Mouse (Mus musculus): ENCODE data around the gene Olfr301. TPM values are rescaled to one million over a fixed set of nuclear protein-coding genes. Genes with fewer than 3 reads are reported as not detected.

The Olfr301 gene
- total RNA-seq (2021): not detected

GRCm38 (mm10) chr7:86403546-86403945 is at the start of gene Olfr301:
Olfr301 (plus strand) TSS chr7:86403846.
- DNase-seq: no peak

GRCm38 (mm10) chr7:86366828-86367227 is 36.8 kb upstream of the Olfr301 start, which contains the start of gene Olfr305:
Olfr305 (minus strand) TSS chr7:86366928.
- DNase-seq: no peak

GRCm38 (mm10) chr7:86385769-86386168 is 17.9 kb upstream of the Olfr301 start:
- no peak for DNase-seq

GRCm38 (mm10) chr7:86386558-86386957 is 17.1 kb upstream of the Olfr301 start, which contains the start of gene Olfr304:
Olfr304 (minus strand) TSS chr7:86386658.
- DNase-seq: no peak

DNA sequence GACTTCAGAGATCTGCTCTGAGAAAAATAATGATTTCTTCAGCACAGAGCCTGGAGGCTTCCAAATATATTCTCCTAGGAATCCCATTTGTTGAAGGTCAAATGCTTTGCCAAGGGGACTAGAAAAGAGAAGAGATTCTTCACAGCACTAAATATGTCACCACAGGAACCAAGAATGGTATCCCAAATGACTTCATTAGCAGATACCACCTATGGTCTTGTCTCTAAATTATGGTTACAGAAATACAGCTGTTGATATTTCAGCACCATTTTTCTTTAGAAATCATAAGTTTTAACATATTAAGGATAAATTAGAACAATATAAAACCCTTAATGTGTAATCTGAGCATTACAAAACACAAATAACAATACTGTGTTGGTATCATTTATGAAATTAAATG is 6.0 kb upstream of the Olfr301 start, which contains the start of gene Olfr303:
TSS of gene Olfr303 (minus strand) at position 101 of the 400 bp plus-strand sequence.
- no peak for DNase-seq

- DNase-seq: no peak
These were observed 56.0 kb downstream of the Olfr301 start, which contains the start of gene Olfr299 for GRCm38 (mm10) chr7:86459621-86460020. Olfr299 (plus strand) TSS chr7:86459921.

Other genes with a start within 250 kb of the Olfr301 start
- not detected for gene Vmn2r75, start 232.1 kb upstream of the Olfr301 start, total RNA-seq (2021)
- not detected for gene Vmn2r76, start 157.5 kb upstream of the Olfr301 start, total RNA-seq (2021)
- not detected for gene Olfr310, start 126.7 kb upstream of the Olfr301 start, total RNA-seq (2021)
- gene Olfr309, start 90.1 kb upstream of the Olfr301 start, total RNA-seq (2021): not detected
- gene Olfr308, start 78.2 kb upstream of the Olfr301 start, total RNA-seq (2021): not detected
- gene Olfr307, start 66.3 kb upstream of the Olfr301 start, total RNA-seq (2021): not detected
- not detected for gene Olfr305, start 36.9 kb upstream of the Olfr301 start, total RNA-seq (2021)
- gene Olfr304, start 17.2 kb upstream of the Olfr301 start, total RNA-seq (2021): not detected
- not detected for gene Olfr303, start 6.1 kb upstream of the Olfr301 start, total RNA-seq (2021)
- gene Olfr299, start 56.1 kb downstream of the Olfr301 start, total RNA-seq (2021): not detected
- not detected for gene Olfr298, start 88.6 kb downstream of the Olfr301 start, total RNA-seq (2021)
- gene Olfr297, start 116.1 kb downstream of the Olfr301 start, total RNA-seq (2021): not detected
- not detected for gene Olfr295, start 180.0 kb downstream of the Olfr301 start, total RNA-seq (2021)
- gene Olfr294, start 212.8 kb downstream of the Olfr301 start, total RNA-seq (2021): not detected
- not detected for gene Olfr293, start 245.2 kb downstream of the Olfr301 start, total RNA-seq (2021)